Mouse (Mus musculus): ENCODE measurements around the gene Ctnna2. TPM values are rescaled to one million over a fixed set of nuclear protein-coding genes. Genes with fewer than 3 reads are reported as not detected.

Gene Ctnna2
- polyA plus RNA-seq, 1 experiment from 2014 or later, result 0.12 TPM

DNA sequence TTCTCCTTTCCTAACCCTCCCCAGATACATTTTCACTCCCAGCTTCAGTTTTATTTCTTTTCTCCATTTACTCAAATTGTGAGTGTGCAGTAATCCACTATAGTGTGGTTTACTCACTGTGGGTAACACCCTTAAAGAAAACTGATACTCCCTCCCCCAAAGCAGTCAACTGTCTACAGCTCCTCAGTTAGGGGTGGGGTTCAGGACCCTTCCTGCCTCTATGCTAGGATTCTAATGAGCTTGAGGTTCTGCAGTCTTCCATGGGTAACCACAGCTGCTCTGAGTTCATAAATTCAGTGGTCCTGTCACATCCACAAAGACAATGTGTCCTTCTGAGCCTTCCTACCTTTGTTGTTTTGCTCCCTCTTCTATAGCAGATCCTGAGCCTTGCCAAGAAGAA is 954.4 kb downstream of the Ctnna2 start:
- H3K4me3 ChIP-seq (replicated peaks), result no peak overlapping the region
- no peaks in the 10 kb centered on the region for H3K4me1 ChIP-seq (replicated peaks)
- no peak overlapping the region for H3K4me2 ChIP-seq
- no peak overlapping the region for H3K9ac ChIP-seq
- H3K27me3 ChIP-seq, result no peaks in the 10 kb centered on the region
- H3K9me3 ChIP-seq (replicated peaks), result no peaks in the 10 kb centered on the region
- no peak for ATAC-seq (ENCODE audit: insufficient read depth)
- H3K27ac ChIP-seq (replicated peaks), result no peak overlapping the region
- H3K36me3 ChIP-seq (replicated peaks), result no peaks in the 10 kb centered on the region

- H3K4me1 ChIP-seq (replicated peaks), result no peaks in the 10 kb centered on the region
- H3K36me3 ChIP-seq (replicated peaks), result no peaks in the 10 kb centered on the region
- H3K9ac ChIP-seq, result no peak overlapping the region
- ATAC-seq (ENCODE audit: insufficient read depth), result no peak
- no peak overlapping the region for H3K4me2 ChIP-seq
- no peaks in the 10 kb centered on the region for H3K9me3 ChIP-seq (replicated peaks)
- WGBS (ENCODE audit: insufficient replicate concordance), result 59% methylated on average over 2 of the region's 2 CpGs
- H3K27ac ChIP-seq (replicated peaks), result no peak overlapping the region
- H3K27me3 ChIP-seq, result no peaks in the 10 kb centered on the region
- no peak overlapping the region for H3K4me3 ChIP-seq (replicated peaks)
Observed at GRCm38 (mm10) chr6:77013194-77013593, 966.3 kb downstream of the Ctnna2 start.

DNA sequence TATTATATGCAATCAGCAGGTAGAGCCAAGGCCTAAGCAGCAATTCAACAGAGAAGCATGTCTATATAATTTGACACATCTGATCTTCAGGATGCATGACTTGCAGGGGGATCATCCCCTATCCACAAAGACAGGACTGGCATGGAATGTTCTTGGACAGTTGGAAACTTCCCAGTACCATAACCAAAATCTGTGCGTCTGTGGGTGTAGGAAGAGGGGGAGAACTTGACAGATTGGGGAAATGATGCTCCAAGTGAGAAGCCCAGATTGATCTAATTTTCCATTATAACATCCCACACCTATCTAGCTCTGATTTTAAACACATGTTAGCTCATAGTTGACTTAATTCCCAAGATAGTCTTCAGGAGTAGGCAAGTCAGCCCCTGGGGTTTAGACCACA is 968.5 kb downstream of the Ctnna2 start:
- ATAC-seq (ENCODE audit: insufficient read depth), result no peak
- Histone ChIP-seq H3K4me1 (replicated peaks) (no peaks in the 10 kb centered on the region), H3K27ac (replicated peaks) (no peak overlapping the region), H3K4me2 (no peak overlapping the region), H3K9me3 (replicated peaks) (no peaks in the 10 kb centered on the region), H3K36me3 (replicated peaks) (no peaks in the 10 kb centered on the region), H3K27me3 (no peaks in the 10 kb centered on the region), H3K4me3 (replicated peaks) (no peak overlapping the region), H3K9ac (no peak overlapping the region)
- 65% methylated on average over 1 of the region's 1 CpGs for WGBS (ENCODE audit: insufficient replicate concordance)

- Histone ChIP-seq H3K27ac (replicated peaks) (no peak overlapping the region), H3K9ac (no peak overlapping the region), H3K36me3 (replicated peaks) (no peaks in the 10 kb centered on the region), H3K4me2 (no peak overlapping the region), H3K4me3 (replicated peaks) (no peak overlapping the region), H3K4me1 (replicated peaks) (no peaks in the 10 kb centered on the region), H3K27me3 (no peaks in the 10 kb centered on the region), H3K9me3 (replicated peaks) (no peaks in the 10 kb centered on the region)
- no peak for ATAC-seq (ENCODE audit: insufficient read depth)
- 52% methylated on average over 3 of the region's 3 CpGs for WGBS (ENCODE audit: insufficient replicate concordance)
Observed at GRCm38 (mm10) chr6:76992128-76992527, 987.4 kb downstream of the Ctnna2 start.

DNA sequence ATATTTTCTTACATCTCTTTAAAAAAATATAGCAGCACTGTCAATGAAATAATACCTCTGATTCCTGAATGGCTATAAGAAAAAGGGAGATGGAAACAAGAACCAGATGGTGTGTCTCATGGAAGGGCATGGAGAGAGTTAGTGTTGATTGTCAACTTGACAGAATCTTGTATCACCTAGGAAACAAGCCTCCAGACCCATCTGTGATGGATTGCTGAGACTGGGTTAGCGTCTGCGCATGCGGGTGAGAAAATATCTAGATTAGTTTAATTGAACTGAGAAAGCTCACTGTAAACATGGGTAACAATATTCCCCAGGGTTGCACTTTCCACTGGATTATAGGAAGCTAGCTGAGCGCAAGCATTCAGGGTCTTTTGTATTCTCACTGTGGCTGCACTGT is 994.7 kb downstream of the Ctnna2 start:
- no peak overlapping the region for H3K9ac ChIP-seq
- H3K36me3 ChIP-seq (replicated peaks), result no peaks in the 10 kb centered on the region
- H3K4me1 ChIP-seq (replicated peaks), result no peaks in the 10 kb centered on the region
- no peaks in the 10 kb centered on the region for H3K9me3 ChIP-seq (replicated peaks)
- ATAC-seq (ENCODE audit: insufficient read depth), result no peak
- H3K4me3 ChIP-seq (replicated peaks), result no peak overlapping the region
- WGBS (ENCODE audit: insufficient replicate concordance), result 75% methylated on average over 4 of the region's 4 CpGs
- H3K4me2 ChIP-seq, result no peak overlapping the region
- H3K27me3 ChIP-seq, result no peaks in the 10 kb centered on the region
- H3K27ac ChIP-seq (replicated peaks), result no peak overlapping the region

GRCm38 (mm10) chr6:76981651-76982050 is 997.8 kb downstream of the Ctnna2 start:
- Histone ChIP-seq H3K27ac (replicated peaks) (no peak overlapping the region), H3K4me3 (replicated peaks) (no peak overlapping the region), H3K4me2 (no peak overlapping the region), H3K9me3 (replicated peaks) (no peaks in the 10 kb centered on the region), H3K36me3 (replicated peaks) (no peaks in the 10 kb centered on the region), H3K9ac (no peak overlapping the region), H3K4me1 (replicated peaks) (no peaks in the 10 kb centered on the region), H3K27me3 (no peaks in the 10 kb centered on the region)
- 55% methylated on average over 1 of the region's 1 CpGs for WGBS (ENCODE audit: insufficient replicate concordance)
- no peak for ATAC-seq (ENCODE audit: insufficient read depth)

GRCm38 (mm10) chr6:76979247-76979850 is 1000.1 kb downstream of the Ctnna2 start:
- ATAC-seq (ENCODE audit: insufficient read depth), result no peak
- Histone ChIP-seq H3K9me3 (replicated peaks) (no peaks in the 10 kb centered on the region), H3K4me2 (no peak overlapping the region), H3K4me1 (replicated peaks) (no peaks in the 10 kb centered on the region), H3K9ac (no peak overlapping the region), H3K27ac (replicated peaks) (no peak overlapping the region), H3K4me3 (replicated peaks) (no peak overlapping the region), H3K27me3 (no peaks in the 10 kb centered on the region), H3K36me3 (replicated peaks) (no peaks in the 10 kb centered on the region)
- WGBS (ENCODE audit: insufficient replicate concordance), result 56% methylated on average over 5 of the region's 5 CpGs

- Histone ChIP-seq H3K4me3 (replicated peaks) (no peak overlapping the region), H3K9me3 (replicated peaks) (no peaks in the 10 kb centered on the region), H3K4me2 (no peak overlapping the region), H3K27me3 (no peaks in the 10 kb centered on the region), H3K27ac (replicated peaks) (no peak overlapping the region), H3K4me1 (replicated peaks) (no peaks in the 10 kb centered on the region), H3K9ac (no peak overlapping the region), H3K36me3 (replicated peaks) (no peaks in the 10 kb centered on the region)
- 24% methylated on average over 3 of the region's 3 CpGs for WGBS (ENCODE audit: insufficient replicate concordance)
- ATAC-seq (ENCODE audit: insufficient read depth), result no peak
Observed at GRCm38 (mm10) chr6:76977817-76978216, 1001.7 kb downstream of the Ctnna2 start.

- Histone ChIP-seq H3K9me3 (replicated peaks) (no peaks in the 10 kb centered on the region), H3K27me3 (no peaks in the 10 kb centered on the region), H3K4me2 (no peak overlapping the region), H3K4me1 (replicated peaks) (no peaks in the 10 kb centered on the region), H3K27ac (replicated peaks) (no peak overlapping the region), H3K36me3 (replicated peaks) (no peaks in the 10 kb centered on the region), H3K4me3 (replicated peaks) (no peak overlapping the region), H3K9ac (no peak overlapping the region)
- WGBS (ENCODE audit: insufficient replicate concordance), result 47% methylated on average over 1 of the region's 1 CpGs
- no peak for ATAC-seq (ENCODE audit: insufficient read depth)
Observed at GRCm38 (mm10) chr6:76974297-76974696, 1005.2 kb downstream of the Ctnna2 start.

- no peaks in the 10 kb centered on the region for H3K36me3 ChIP-seq (replicated peaks)
- H3K4me3 ChIP-seq (replicated peaks), result no peak overlapping the region
- H3K9ac ChIP-seq, result no peak overlapping the region
- no peak overlapping the region for H3K27ac ChIP-seq (replicated peaks)
- WGBS (ENCODE audit: insufficient replicate concordance), result 69% methylated on average over 5 of the region's 5 CpGs
- no peak overlapping the region for H3K4me2 ChIP-seq
- ATAC-seq (ENCODE audit: insufficient read depth), result no peak
- no peaks in the 10 kb centered on the region for H3K4me1 ChIP-seq (replicated peaks)
- H3K27me3 ChIP-seq, result no peaks in the 10 kb centered on the region
- H3K9me3 ChIP-seq (replicated peaks), result no peaks in the 10 kb centered on the region
Observed at GRCm38 (mm10) chr6:76964998-76965432, 1014.5 kb downstream of the Ctnna2 start.

DNA sequence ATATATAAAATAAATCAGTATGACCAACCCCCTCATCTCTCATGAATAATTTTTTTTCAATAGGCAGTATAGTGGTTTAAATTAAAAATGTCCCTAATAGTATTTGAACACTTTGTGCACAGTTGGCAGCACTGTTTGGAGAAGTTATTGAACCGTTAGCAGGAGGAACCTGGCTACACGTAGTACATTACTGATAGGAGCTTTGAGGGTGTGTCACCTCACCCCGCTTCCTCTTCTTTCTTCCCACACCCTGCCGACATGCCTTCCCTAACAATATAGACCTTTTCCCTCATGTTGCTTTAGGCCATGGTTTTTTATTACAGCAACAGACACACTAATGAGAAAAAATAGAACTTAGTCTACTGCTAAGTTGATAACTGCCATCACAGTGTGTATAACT is 1071.4 kb downstream of the Ctnna2 start:
- Histone ChIP-seq H3K9me3 (replicated peaks) (no peaks in the 10 kb centered on the region), H3K27me3 (no peaks in the 10 kb centered on the region), H3K4me3 (replicated peaks) (no peak overlapping the region), H3K9ac (no peak overlapping the region), H3K4me1 (replicated peaks) (no peaks in the 10 kb centered on the region), H3K4me2 (no peak overlapping the region), H3K36me3 (replicated peaks) (no peaks in the 10 kb centered on the region), H3K27ac (replicated peaks) (no peak overlapping the region)
- no peak for ATAC-seq (ENCODE audit: insufficient read depth)
- 40% methylated on average over 4 of the region's 4 CpGs for WGBS (ENCODE audit: insufficient replicate concordance)

- WGBS (ENCODE audit: insufficient replicate concordance), result 69% methylated on average over 1 of the region's 1 CpGs
- Histone ChIP-seq H3K27ac (replicated peaks) (no peak overlapping the region), H3K4me1 (replicated peaks) (no peaks in the 10 kb centered on the region), H3K27me3 (no peaks in the 10 kb centered on the region), H3K9ac (no peak overlapping the region), H3K36me3 (replicated peaks) (no peaks in the 10 kb centered on the region), H3K4me2 (no peak overlapping the region), H3K4me3 (replicated peaks) (no peak overlapping the region), H3K9me3 (replicated peaks) (no peaks in the 10 kb centered on the region)
- no peak for ATAC-seq (ENCODE audit: insufficient read depth)
Observed at GRCm38 (mm10) chr6:76897156-76897555, 1082.3 kb downstream of the Ctnna2 start.
